ENCODE assay signal across 8 mouse cellular contexts in the genomic region with DNA sequence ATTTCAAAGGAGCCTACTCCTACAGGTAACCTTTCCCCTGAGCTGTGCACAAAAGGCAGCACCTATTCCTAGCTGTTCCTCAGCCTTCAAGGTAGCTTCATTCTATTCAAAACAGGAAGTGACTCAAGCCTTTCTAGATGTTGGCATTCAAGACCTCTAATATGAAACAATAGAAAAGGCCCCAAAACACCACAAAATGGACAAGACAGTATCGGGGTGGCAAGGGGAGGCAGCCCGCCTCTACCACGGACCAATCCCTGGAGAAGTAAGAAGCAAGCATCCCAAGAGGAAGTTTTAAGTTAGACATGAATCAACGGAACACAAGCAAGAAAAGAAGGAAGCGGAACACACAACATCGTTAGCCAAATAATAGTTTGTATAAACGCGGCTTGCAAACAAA. TPM values are rescaled to one million over a fixed set of nuclear protein-coding genes. Genes with fewer than 3 reads are reported as not detected.
DNase-seq lines count a peak whose midpoint lies in the region; ATAC-seq lines count a peak whose summit lies in the region.

No protein-coding gene starts in this region.

- H3K9me3 ChIP-seq in megakaryocyte, embryonic 14.5 days = no peaks in the 10 kb centered on the region
- H3K9me3 ChIP-seq in forebrain, embryonic 15.5 days = no peaks in the 10 kb centered on the region
- H3K9me3 ChIP-seq in limb, embryonic 15.5 days = no peaks in the 10 kb centered on the region
- H3K9me3 ChIP-seq in stomach, embryonic 16.5 days (replicated peaks; ENCODE audit: control insufficient read depth, low read length) = no peaks in the 10 kb centered on the region

- peaks cover 50% of the 10 kb centered on the region for H3K4me1 ChIP-seq in megakaryocyte, embryonic 14.5 days
- peaks cover 40% of the 10 kb centered on the region for H3K4me1 ChIP-seq in forebrain, embryonic 15.5 days
- H3K4me1 ChIP-seq in limb, embryonic 15.5 days = peaks cover 29% of the 10 kb centered on the region
- peaks cover 19% of the 10 kb centered on the region for H3K4me1 ChIP-seq in stomach, embryonic 16.5 days (ENCODE audit: control insufficient read depth, insufficient read depth, low read length)

- intact Hi-C loops in left cerebral cortex, postnatal 25 days (cut with DNase I) = loop anchor here (5.0 kb wide), 1 partner anchor 204 kb away; the partner anchor contains the start of gene Fam222a

- no peak for DNase-seq in right cerebral cortex, postnatal 4 days
- DNase-seq in c-Kit-positive CD71-positive TER-119-positive erythroid progenitor cells, embryonic 14.5 days (ENCODE audit: low spot score) = no peak
- DNase-seq in left cerebral cortex, postnatal 25 days (ENCODE audit: low spot score in 2 of 2) = no peak

- peak overlapping the region; percentile 71 for H3K4me2 ChIP-seq in forebrain, embryonic 15.5 days (replicated peaks)
- peak overlapping the region; percentile 80; the same call in 1 of the 2 replicates for H3K4me2 ChIP-seq in limb, embryonic 15.5 days
- peak overlapping the region; percentile 84 for H3K4me2 ChIP-seq in stomach, embryonic 16.5 days (ENCODE audit: low read depth, low read length)

- H3K4me3 ChIP-seq in megakaryocyte, embryonic 14.5 days (replicated peaks) = peak overlapping the region; percentile 98
- H3K4me3 ChIP-seq in forebrain, embryonic 15.5 days = peak overlapping the region; percentile 76
- peak overlapping the region; percentile 99 for H3K4me3 ChIP-seq in limb, embryonic 15.5 days
- H3K4me3 ChIP-seq in stomach, embryonic 16.5 days (replicated peaks; ENCODE audit: low read length) = peak overlapping the region; percentile 99

- no peak overlapping the region; the same call in 1 of the 2 replicates for H3K27ac ChIP-seq in forebrain, embryonic 15.5 days (replicated peaks)
- no peak overlapping the region for H3K27ac ChIP-seq in limb, embryonic 15.5 days
- peak overlapping the region; percentile 75; the same call in 1 of the 2 replicates for H3K27ac ChIP-seq in stomach, embryonic 16.5 days (ENCODE audit: low read length)

- no peak overlapping the region for H3K9ac ChIP-seq in forebrain, embryonic 15.5 days (replicated peaks)
- peak overlapping the region; percentile 86; the same call in 1 of the 2 replicates for H3K9ac ChIP-seq in limb, embryonic 15.5 days
- peak overlapping the region; percentile 96; the same call in 1 of the 2 replicates for H3K9ac ChIP-seq in stomach, embryonic 16.5 days (ENCODE audit: low read length)

- peaks cover 26% of the 10 kb centered on the region for H3K36me3 ChIP-seq in megakaryocyte, embryonic 14.5 days (replicated peaks; ENCODE audit: low read length)
- H3K36me3 ChIP-seq in forebrain, embryonic 15.5 days = no peaks in the 10 kb centered on the region
- peaks cover 6% of the 10 kb centered on the region; the same call in 1 of the 2 replicates for H3K36me3 ChIP-seq in limb, embryonic 15.5 days
- H3K36me3 ChIP-seq in stomach, embryonic 16.5 days (ENCODE audit: control insufficient read depth, insufficient read depth, low read length) = no peaks in the 10 kb centered on the region

- no peaks in the 10 kb centered on the region for H3K27me3 ChIP-seq in megakaryocyte, embryonic 14.5 days (replicated peaks)
- no peaks in the 10 kb centered on the region for H3K27me3 ChIP-seq in forebrain, embryonic 15.5 days
- no peaks in the 10 kb centered on the region for H3K27me3 ChIP-seq in limb, embryonic 15.5 days
- no peaks in the 10 kb centered on the region for H3K27me3 ChIP-seq in stomach, embryonic 16.5 days (ENCODE audit: control insufficient read depth, insufficient read depth, low read length)

- ATAC-seq in megakaryocyte, adult 5-6 weeks (ENCODE audit: poor library complexity, severe bottlenecking) = no peak
- ATAC-seq in forebrain, embryonic 15.5 days (replicated peaks) = no peak
- no peak for ATAC-seq in limb, embryonic 15.5 days (ENCODE audit: insufficient number of reproducible peaks, low FRiP score, low TSS enrichment, low read depth)
- ATAC-seq in stomach, embryonic 16.5 days (ENCODE audit: insufficient read depth, low FRiP score) = no peak

- WGBS in forebrain, embryonic 15.5 days = 50% methylated on average over 8 of the region's 8 CpGs
- 75% methylated on average over 8 of the region's 8 CpGs for WGBS in limb, embryonic 15.5 days
- WGBS in stomach, embryonic 16.5 days = 64% methylated on average over 8 of the region's 8 CpGs

RNA-seq across cellular contexts. Expression of gene Ankrd13a, which starts 2.7 kb away (rescaled TPM):
- 99.9 and 118 TPM in 2 replicates for polyA plus RNA-seq in megakaryocyte, embryonic 14.5 days (2012; ENCODE audit: insufficient read depth, low replicate concordance)
- 169 and 170 TPM in 2 replicates for total RNA-seq in megakaryocyte, adult 5-6 weeks (2015)
- 204 and 225 TPM in 2 replicates for total RNA-seq in megakaryocyte, adult 5-6 weeks (2017)
- polyA plus RNA-seq in forebrain, embryonic 15.5 days (2015; fragmentation: Nextera tagmentation; extraction: Ambion mirVana) = 31.4 and 32.8 TPM in 2 replicates
- 40.8 and 47.0 TPM in 2 replicates for polyA plus RNA-seq in limb, embryonic 15.5 days (2015; fragmentation: Nextera tagmentation; extraction: Ambion mirVana)
- polyA plus RNA-seq in stomach, embryonic 16.5 days (2015; fragmentation: Nextera tagmentation; extraction: Ambion mirVana) = 12.7 and 13.1 TPM in 2 replicates
- 10 to 100 TPM; 30.6 to 34.9 TPM for total RNA-seq in left cerebral cortex, postnatal 25 days (2021)

RNA-seq across cellular contexts. Expression of gene Git2, which starts 3.5 kb away (rescaled TPM):
- polyA plus RNA-seq in megakaryocyte, embryonic 14.5 days (2012; ENCODE audit: insufficient read depth, low replicate concordance) = 48.3 and 136 TPM in 2 replicates
- total RNA-seq in megakaryocyte, adult 5-6 weeks (2015) = 93.8 and 97.0 TPM in 2 replicates
- total RNA-seq in megakaryocyte, adult 5-6 weeks (2017) = 87.1 and 107 TPM in 2 replicates
- polyA plus RNA-seq in forebrain, embryonic 15.5 days (2015; fragmentation: Nextera tagmentation; extraction: Ambion mirVana) = 46.6 and 52.5 TPM in 2 replicates
- polyA plus RNA-seq in limb, embryonic 15.5 days (2015; fragmentation: Nextera tagmentation; extraction: Ambion mirVana) = 44.9 and 47.8 TPM in 2 replicates
- polyA plus RNA-seq in stomach, embryonic 16.5 days (2015; fragmentation: Nextera tagmentation; extraction: Ambion mirVana) = 35.9 and 42.0 TPM in 2 replicates
- total RNA-seq in left cerebral cortex, postnatal 25 days (2021) = 10 to 100 TPM; 38.1 to 47.0 TPM

RNA-seq across cellular contexts. Expression of gene 1500011B03Rik, which starts 51.5 kb away (rescaled TPM):
- polyA plus RNA-seq in megakaryocyte, embryonic 14.5 days (2012; ENCODE audit: insufficient read depth, low replicate concordance) = 24.5 and 89.4 TPM in 2 replicates
- 30.6 and 45.3 TPM in 2 replicates for total RNA-seq in megakaryocyte, adult 5-6 weeks (2015)
- 19.1 and 24.0 TPM in 2 replicates for total RNA-seq in megakaryocyte, adult 5-6 weeks (2017)
- 215 and 218 TPM in 2 replicates for polyA plus RNA-seq in forebrain, embryonic 15.5 days (2015; fragmentation: Nextera tagmentation; extraction: Ambion mirVana)
- 73.5 and 76.4 TPM in 2 replicates for polyA plus RNA-seq in limb, embryonic 15.5 days (2015; fragmentation: Nextera tagmentation; extraction: Ambion mirVana)
- polyA plus RNA-seq in stomach, embryonic 16.5 days (2015; fragmentation: Nextera tagmentation; extraction: Ambion mirVana) = 66.8 and 71.8 TPM in 2 replicates
- 100 to 1,000 TPM; 162 to 177 TPM for total RNA-seq in left cerebral cortex, postnatal 25 days (2021)
